Mouse (Mus musculus): ENCODE measurements around the gene Slc4a2.

- TF ChIP-seq CTCF (IDR thresholded peaks at IDR 0.05; ENCODE audit: low read depth, low read length): no peak
- no peak for TF ChIP-seq TAL1 (conservative IDR thresholded peaks at IDR 0.05; ENCODE audit: low read depth, low read length)
- TF ChIP-seq GATA1 (IDR thresholded peaks at IDR 0.05; ENCODE audit: borderline replicate concordance, low read length): no peak
- TF ChIP-seq POLR2AphosphoS5 (IDR thresholded peaks at IDR 0.05; ENCODE audit: insufficient replicate concordance, low read depth, low read length): no peak
These were observed 29.8 kb downstream of the Slc4a2 start for GRCm38 (mm10) chr5:24453283-24453984.

Data from G1E (cell line).